Mouse (Mus musculus) retina, postnatal 1 day (tissue): Measurements from ENCODE around the gene Pdzrn3.

Experiments
- DNase-seq: peaks from one replicate; pipeline ENCODE4 v3.0.0-alpha.2; 2012

The Pdzrn3 gene

DNA sequence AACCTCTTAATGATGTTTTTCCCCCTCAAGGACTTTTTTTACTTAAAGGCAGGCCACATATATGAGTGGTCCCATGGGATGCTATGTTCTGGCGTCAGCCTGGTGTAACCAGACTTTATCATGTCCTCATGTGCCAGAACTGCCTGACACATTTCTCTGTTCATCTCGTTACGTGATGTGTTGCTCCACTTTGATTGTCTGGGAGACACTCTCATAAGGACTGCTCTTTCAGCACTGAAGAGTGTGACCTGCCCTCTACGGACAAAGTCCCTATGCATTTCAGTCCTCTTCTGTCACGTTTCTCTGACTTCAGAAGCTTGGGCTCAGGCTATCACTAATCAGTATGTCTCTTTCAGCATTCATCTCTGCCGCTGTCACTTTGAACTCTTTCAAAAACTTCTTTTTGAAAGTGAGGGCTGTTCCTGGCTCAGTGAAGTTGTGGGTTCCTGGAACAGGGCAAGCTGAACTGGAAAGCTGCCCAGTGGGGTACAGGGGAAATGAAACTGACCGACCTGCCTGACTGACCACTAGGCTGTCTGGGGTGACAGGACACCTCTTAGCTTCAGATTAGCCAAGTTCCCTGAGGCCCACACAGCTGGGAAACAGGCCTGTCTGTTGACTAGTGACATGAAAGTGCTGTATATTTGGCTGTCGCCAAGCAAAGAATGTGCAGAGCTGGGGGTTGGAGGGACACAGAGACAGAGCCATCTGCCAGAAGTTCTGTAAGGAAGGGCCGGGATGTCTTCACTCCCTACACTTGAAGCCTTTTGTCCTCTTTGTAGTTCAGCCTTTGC lies 10.7 kb downstream of the Pdzrn3 start:
- peak; percentile 31 for DNase-seq

DNA sequence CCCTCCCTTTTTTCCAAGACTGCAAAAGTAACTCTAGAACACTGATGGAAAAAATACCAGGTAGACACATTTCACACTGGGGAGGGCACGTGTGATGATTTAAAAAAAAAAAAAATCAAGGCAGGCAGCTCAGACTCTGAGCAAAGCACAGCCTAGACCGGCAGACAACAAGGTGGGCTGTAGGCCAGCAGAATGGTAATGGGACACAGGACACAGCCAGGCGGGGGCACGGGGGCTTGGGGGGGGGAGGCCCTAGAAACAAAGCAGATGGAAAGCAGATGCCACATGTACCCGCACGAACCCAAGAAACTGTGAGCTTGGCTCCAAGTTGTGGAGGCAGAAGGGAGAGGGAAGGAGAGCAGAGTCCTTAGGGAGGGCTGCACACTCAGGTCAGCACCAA lies 11.9 kb downstream of the Pdzrn3 start:
- peak; percentile 22 for DNase-seq

- no peak for DNase-seq
These were observed 13.8 kb downstream of the Pdzrn3 start for GRCm38 (mm10) chr6:101363904-101364303.

- no peak for DNase-seq
These were observed 15.0 kb downstream of the Pdzrn3 start for GRCm38 (mm10) chr6:101362728-101363127.

DNA sequence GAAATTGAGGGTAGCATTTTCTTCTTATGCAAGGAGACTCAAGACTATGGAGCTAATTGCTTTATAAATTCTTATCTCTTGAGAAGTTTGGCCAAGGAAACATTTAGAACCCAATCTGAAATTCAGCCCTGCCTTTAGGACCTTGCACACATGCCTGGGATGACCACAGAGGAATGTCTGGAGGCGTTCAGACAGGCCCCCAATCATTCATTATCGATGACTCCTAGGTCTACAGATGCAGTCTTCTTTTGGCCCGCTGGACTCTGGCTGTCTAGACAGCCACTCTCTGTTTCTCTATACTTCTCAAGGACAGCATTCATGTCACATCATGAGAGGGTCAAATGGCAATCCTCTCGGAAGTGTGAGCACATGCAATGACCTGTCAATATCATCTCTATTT lies 15.4 kb downstream of the Pdzrn3 start:
- DNase-seq, result no peak

- DNase-seq, result no peak
These were observed 17.4 kb downstream of the Pdzrn3 start for GRCm38 (mm10) chr6:101360211-101360737.

DNA sequence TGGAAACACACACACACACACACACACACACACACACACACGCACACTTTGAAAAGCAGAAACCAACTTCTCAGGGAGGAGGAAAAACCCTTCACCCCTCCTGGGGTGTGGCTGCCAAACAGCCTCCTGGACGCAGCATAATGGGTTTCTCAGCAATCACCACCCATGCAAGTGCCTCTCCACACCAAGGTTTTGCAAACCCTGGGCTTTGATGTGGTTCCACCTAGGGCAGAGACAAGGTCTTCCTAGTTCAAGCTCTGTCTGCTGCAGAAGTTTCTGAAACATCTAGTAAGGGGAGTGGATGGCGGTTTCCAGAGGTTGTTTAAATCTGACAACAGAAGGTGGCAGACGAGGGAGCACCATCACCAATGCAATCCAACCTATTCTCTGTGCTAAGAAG lies 18.1 kb downstream of the Pdzrn3 start:
- no peak for DNase-seq

DNA sequence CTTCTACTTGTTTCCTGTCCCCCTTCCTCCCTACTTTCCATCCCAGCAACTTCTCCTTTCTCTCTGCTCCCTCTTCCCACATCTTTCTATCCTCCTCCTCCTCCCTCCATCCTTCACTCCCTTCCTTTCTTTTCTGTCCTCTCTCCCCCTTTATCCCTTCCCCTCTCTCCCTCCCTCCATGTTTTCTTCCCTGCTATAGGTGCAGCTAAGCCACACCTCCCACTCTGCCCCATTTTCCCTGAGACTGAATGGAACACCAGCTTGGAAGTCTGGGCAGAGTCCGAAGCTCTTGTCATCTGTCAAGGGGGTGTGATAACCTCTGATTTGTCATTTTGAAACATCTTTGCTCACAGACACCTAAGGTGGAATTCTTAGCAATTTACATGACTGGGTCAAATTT lies 22.8 kb downstream of the Pdzrn3 start:
- DNase-seq, result peak; percentile 43

DNA sequence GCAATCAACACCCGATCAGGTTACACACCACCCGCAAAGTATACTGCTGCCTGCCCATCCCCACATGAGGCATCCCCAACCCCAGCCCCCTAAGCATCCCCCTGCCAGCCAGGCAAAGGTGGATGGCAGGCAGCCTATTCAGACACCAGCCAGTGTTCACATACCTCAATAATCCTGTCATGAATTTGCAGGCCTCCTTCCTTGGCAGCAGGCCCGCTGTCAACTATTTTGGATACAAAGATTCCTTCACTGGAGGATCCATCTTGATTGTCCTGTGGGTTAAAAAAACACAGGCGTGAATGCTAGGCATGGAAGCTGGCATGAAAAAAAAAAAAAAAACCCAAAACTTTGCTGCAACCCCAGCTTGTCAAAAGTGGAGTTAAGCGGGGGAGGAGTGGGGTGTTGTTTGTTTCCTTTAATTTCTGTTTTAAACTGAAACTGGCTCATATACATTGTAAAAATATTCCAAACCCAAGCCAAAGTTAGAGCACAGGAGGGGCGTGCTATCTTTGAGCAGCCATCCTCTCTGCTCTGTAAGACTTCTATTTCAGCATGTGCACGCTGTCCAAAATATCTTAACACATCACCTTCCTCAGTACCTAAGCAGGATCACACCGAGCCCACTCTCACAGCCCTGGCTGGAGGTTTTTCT lies 23.3 kb downstream of the Pdzrn3 start:
- no peak for DNase-seq

- peak; percentile 53 for DNase-seq
These were observed 24.0 kb downstream of the Pdzrn3 start for GRCm38 (mm10) chr6:101353701-101354100.

GRCm38 (mm10) chr6:101352626-101353025 lies 25.1 kb downstream of the Pdzrn3 start:
- DNase-seq, result no peak

DNA sequence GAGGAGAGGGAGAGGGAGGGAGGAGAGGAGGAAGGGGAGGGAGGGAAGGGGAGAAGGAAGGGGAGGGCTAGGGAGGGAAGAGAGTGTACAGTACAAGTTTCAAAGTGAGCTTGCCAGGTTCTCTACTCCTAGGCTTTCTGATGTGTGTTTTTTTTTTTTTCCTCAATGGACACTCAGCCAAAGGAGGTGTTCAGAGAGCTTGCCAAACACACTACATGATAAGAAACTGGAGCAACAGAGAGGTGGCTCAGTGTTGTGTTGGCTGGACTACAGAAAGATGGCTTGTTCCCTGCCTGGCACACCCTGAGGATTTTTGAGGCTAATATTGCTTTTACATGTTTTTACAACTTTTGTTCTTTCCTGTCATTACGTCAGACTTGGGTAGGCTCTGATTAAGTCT lies 26.6 kb downstream of the Pdzrn3 start:
- no peak for DNase-seq

DNA sequence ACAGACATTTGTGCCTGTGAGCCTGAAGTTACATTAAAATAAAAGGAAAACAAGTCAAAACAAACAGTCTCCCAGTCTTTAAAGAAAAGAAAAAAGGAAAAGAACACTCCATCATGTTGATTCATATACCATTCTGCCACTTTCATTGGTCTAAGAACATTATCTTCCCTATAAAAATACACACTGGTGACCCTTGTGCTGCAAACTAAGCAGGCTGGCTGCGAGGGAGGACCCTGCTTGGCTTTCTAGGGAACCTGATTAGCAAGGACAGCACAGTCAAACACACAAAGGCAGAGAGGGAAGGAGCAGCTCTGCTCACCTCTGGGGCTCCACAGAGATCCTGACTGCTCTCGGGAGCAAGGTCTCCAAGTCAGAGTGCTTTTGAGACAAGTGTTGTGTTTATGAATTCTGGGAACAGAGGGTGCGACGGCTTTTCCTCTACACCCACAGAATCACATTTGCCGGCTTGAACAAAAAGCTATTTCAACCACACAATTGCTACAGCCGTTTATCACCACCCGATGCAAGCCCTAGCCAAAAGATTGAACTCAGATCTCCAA lies 27.2 kb downstream of the Pdzrn3 start:
- DNase-seq, result no peak

GRCm38 (mm10) chr6:101348496-101348895 lies 29.2 kb downstream of the Pdzrn3 start:
- no peak for DNase-seq

GRCm38 (mm10) chr6:101340051-101340450 lies 37.6 kb downstream of the Pdzrn3 start:
- DNase-seq, result no peak

DNA sequence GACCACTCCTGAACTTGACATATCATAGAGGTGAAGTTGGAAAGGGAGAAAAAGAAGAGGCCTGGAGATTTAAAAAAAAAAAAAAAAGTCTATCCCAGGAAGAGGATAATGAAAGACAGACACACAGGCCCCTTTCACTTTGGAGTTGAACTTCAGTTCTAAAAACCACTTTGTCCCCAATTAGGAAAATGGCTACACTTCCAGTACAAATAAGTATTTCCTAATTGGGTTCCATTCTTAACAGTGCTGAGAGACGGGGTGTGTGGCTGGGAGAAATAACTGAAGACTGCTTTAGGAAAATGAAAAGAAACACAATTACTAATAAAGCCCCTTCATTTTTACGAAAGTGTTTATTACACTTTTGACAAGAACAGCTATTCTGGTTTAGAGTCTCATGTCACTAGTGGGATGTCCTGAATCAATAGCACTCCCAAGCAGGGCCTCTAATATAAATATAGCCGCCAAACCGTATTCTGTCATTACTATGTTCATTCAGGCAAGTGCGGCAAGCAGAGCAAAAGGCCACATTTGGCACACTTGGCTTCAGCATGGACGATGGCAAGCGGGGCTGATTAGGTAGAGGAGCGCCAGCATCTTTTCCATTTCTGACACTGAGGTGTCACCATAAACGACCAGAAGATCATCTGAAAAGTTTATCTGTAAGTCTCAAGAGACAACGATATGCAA lies 39.7 kb downstream of the Pdzrn3 start:
- peak; percentile 70 for DNase-seq

DNA sequence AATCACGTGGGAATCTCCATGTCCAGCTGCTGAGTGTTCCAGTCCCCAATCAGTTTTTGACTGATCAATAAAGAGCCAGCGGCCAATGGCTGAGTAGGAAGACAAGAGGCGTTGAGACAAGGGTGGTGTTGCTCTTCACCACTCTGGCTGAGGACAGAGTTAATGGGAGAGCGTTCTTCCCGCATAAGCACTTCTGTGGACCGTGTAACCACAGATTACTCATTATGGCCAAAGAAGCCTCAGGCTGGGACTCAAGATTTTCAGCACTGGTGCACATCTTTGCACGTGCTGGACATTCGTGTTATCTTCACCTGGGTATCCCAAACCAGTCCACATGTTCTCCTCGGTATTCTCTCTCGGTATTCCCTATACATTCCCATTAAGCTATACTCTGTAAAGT lies 41.0 kb downstream of the Pdzrn3 start:
- DNase-seq, result no peak

DNA sequence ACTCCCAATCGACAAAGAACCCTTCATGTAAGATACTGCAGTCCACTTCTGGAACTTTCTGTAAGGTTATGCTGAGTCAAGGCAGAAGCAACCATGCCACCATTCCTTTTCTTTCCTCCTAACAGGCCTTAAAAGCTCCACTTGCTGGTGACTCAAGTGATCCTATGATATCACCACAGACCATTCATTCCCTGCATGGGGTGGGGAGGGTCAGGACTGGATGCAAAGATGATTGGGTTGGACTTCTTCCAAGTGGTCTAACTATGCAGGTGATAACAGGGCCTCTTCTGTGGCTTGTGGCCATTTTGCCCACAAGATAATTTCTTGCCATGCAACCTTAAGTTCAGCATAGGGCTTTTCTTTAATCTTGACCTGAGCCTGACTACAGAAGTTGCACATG lies 42.0 kb downstream of the Pdzrn3 start:
- DNase-seq, result no peak

- DNase-seq, result no peak
These were observed 43.2 kb downstream of the Pdzrn3 start for GRCm38 (mm10) chr6:101334495-101334894.

GRCm38 (mm10) chr6:101330392-101330791 lies 47.3 kb downstream of the Pdzrn3 start:
- no peak for DNase-seq

DNA sequence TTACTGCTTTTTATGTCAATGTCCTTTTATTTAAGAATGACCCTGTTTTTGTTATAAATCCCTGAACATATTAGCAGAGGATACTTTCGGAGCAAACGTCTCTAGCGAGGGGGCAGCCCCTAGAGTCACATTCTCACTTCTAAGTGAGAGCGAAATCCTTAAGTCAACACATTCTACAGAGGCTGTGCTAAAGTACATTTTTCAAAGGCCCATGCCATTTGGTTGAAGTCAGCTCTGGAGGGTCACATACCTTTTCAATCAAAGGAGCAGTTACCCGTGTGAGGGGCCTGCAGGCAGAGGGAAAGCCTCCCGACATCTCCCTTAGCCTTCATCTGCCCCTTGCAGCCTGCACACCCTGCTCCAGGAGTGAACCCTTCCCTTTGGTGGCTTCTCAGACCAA lies 48.2 kb downstream of the Pdzrn3 start:
- DNase-seq, result no peak

GRCm38 (mm10) chr6:101328514-101328913 lies 49.2 kb downstream of the Pdzrn3 start:
- DNase-seq, result peak; percentile 53

GRCm38 (mm10) chr6:101327741-101328140 lies 50.0 kb downstream of the Pdzrn3 start:
- no peak for DNase-seq
